Mouse (Mus musculus): ENCODE measurements around the gene Ung. TPM values are rescaled to one million over a fixed set of nuclear protein-coding genes. Genes with fewer than 3 reads are reported as not detected.

The Ung gene
- polyA plus RNA-seq, 1 experiment = 5.4 TPM

GRCm38 (mm10) chr5:114163117-114163696 is 33.0 kb downstream of the Ung start:
- peak; percentile 20 to 52 for DNase-seq (ENCODE audit: extremely low spot score in 1 of 2, low spot score in 1 of 2)

GRCm38 (mm10) chr5:114170345-114170744 is 40.2 kb downstream of the Ung start:
- DNase-seq (ENCODE audit: extremely low spot score in 1 of 2, low spot score in 1 of 2) = no peak

- DNase-seq (ENCODE audit: extremely low spot score in 1 of 2, low spot score in 1 of 2) = no peak
These were observed 42.8 kb downstream of the Ung start for GRCm38 (mm10) chr5:114172936-114173335.

- no peak for DNase-seq (ENCODE audit: extremely low spot score in 1 of 2, low spot score in 1 of 2)
These were observed 43.3 kb downstream of the Ung start for GRCm38 (mm10) chr5:114173458-114173857.

- no peak for DNase-seq (ENCODE audit: extremely low spot score in 1 of 2, low spot score in 1 of 2)
These were observed 43.8 kb downstream of the Ung start for GRCm38 (mm10) chr5:114173877-114174581.

- DNase-seq (ENCODE audit: extremely low spot score in 1 of 2, low spot score in 1 of 2) = no peak
These were observed 44.5 kb downstream of the Ung start for GRCm38 (mm10) chr5:114174639-114175038.

- DNase-seq (ENCODE audit: extremely low spot score in 1 of 2, low spot score in 1 of 2) = peak; percentile 51 to 64
These were observed 45.5 kb downstream of the Ung start for GRCm38 (mm10) chr5:114175596-114176171.

GRCm38 (mm10) chr5:114176548-114177400 is 46.6 kb downstream of the Ung start:
- no peak for DNase-seq (ENCODE audit: extremely low spot score in 1 of 2, low spot score in 1 of 2)

- DNase-seq (ENCODE audit: extremely low spot score in 1 of 2, low spot score in 1 of 2) = no peak
These were observed 48.0 kb downstream of the Ung start for GRCm38 (mm10) chr5:114177966-114178719.

GRCm38 (mm10) chr5:114179541-114179940 is 49.4 kb downstream of the Ung start:
- DNase-seq (ENCODE audit: extremely low spot score in 1 of 2, low spot score in 1 of 2) = no peak

GRCm38 (mm10) chr5:114183493-114183892 is 53.3 kb downstream of the Ung start:
- no peak for DNase-seq (ENCODE audit: extremely low spot score in 1 of 2, low spot score in 1 of 2)

GRCm38 (mm10) chr5:114187108-114187507 is 56.9 kb downstream of the Ung start:
- DNase-seq (ENCODE audit: extremely low spot score in 1 of 2, low spot score in 1 of 2) = no peak

Other genes starting within 250 kb of the Ung start
- 74.9 and 84.3 TPM in 2 replicates for gene Coro1c, start 221.6 kb upstream of the Ung start, polyA plus RNA-seq (2012; rRNA removed)
- 12.1 and 12.5 TPM in 2 replicates for gene Ssh1, start 136.5 kb upstream of the Ung start, polyA plus RNA-seq (2012; rRNA removed)
- 0.15 and 0.18 TPM in 2 replicates for gene Dao, start 126.7 kb upstream of the Ung start, polyA plus RNA-seq (2012; rRNA removed)
- 31.5 and 34.5 TPM in 2 replicates for gene Usp30, start 64.9 kb upstream of the Ung start, polyA plus RNA-seq (2012; rRNA removed)
- 105 and 113 TPM in 2 replicates for gene Svop, start 38.8 kb upstream of the Ung start, polyA plus RNA-seq (2012; rRNA removed)
- gene Alkbh2, start 2.2 kb upstream of the Ung start, polyA plus RNA-seq (2012; rRNA removed) = 8.7 and 10.0 TPM in 2 replicates
- 3.3 and 3.7 TPM in 2 replicates for gene Acacb, start 16.1 kb downstream of the Ung start, polyA plus RNA-seq (2012; rRNA removed)
- gene Foxn4, start 143.4 kb downstream of the Ung start, polyA plus RNA-seq (2012; rRNA removed) = not detected in 2 replicates
- 2.2 and 2.4 TPM in 2 replicates for gene Myo1h, start 158.8 kb downstream of the Ung start, polyA plus RNA-seq (2012; rRNA removed)